Mouse (Mus musculus): Measurements from ENCODE around the gene Ehhadh. TPM values are rescaled to one million over a fixed set of nuclear protein-coding genes. Genes with fewer than 3 reads are reported as not detected.

Gene Ehhadh
- total and polyA plus RNA-seq, 3 experiments, result 0.93 to 2.9 (median 1.1) TPM

GRCm38 (mm10) chr16:21781895-21782294 is 5.7 kb downstream of the Ehhadh start:
- Histone ChIP-seq H3K4me3 (replicated peaks in 1 of 3; ENCODE audit: low read depth in 2 of 3, low read length in 2 of 3, poor library complexity in 1 of 3) (no peak overlapping the region), H3K9me3 (replicated peaks; ENCODE audit: low read length) (no peaks in the 10 kb centered on the region), H3K4me2 (ENCODE audit: insufficient read depth, low read depth, poor library complexity, severe bottlenecking) (no peak overlapping the region), H3K27ac (ENCODE audit: insufficient read depth, low read depth) (no peak overlapping the region), H3K4me1 (ENCODE audit: control insufficient read depth in 1 of 2, insufficient read depth in 2 of 2) (peaks cover 0 to 6% of the 10 kb centered on the region in 2 experiments; a peak in 2 of 4 replicates), H3K36me3 (replicated peaks in 1 of 2; ENCODE audit: control insufficient read depth in 1 of 2, insufficient read depth in 1 of 2, low read length in 1 of 2) (no peaks in the 10 kb centered on the region), H3K9ac (ENCODE audit: insufficient read depth, low read depth) (no peak overlapping the region), H3K79me2 (replicated peaks; ENCODE audit: control insufficient read depth, extremely low read depth, insufficient read depth, poor library complexity, severe bottlenecking) (no peaks in the 10 kb centered on the region), H3K27me3 (replicated peaks) (no peaks in the 10 kb centered on the region)
- dilution Hi-C loops (cut with MboI; ENCODE audit: extremely low pct_ligation_motif_present, extremely low pct_unique_long_range_greater_than_20kb, low sequenced_read_pairs), result no loop called here
- TF ChIP-seq MAZ (IDR thresholded peaks at IDR 0.05; ENCODE audit: low read depth, low read length) (no peak), ZMIZ1 (IDR thresholded peaks at IDR 0.05; ENCODE audit: low read depth, low read length) (no peak), EP300 (IDR thresholded peaks at IDR 0.05; ENCODE audit: low read length) (no peak), MYC (IDR thresholded peaks at IDR 0.05; ENCODE audit: low read depth, low read length) (no peak), NRF1 (IDR thresholded peaks at IDR 0.05; ENCODE audit: low read depth, low read length) (no peak), POLR2A (IDR thresholded peaks at IDR 0.05; ENCODE audit: low read depth, low read length) (no peak)
- in situ Hi-C loops (cut with MboI; ENCODE audit: low pct_ligation_motif_present, low pct_unique_long_range_greater_than_20kb, low sequenced_read_pairs), result no loop called here
- no peak for DNase-seq (ENCODE audit: extremely low read depth)

- H3K9me3 ChIP-seq (replicated peaks; ENCODE audit: low read length), result no peaks in the 10 kb centered on the region
- no peaks in the 10 kb centered on the region for H3K36me3 ChIP-seq (replicated peaks in 1 of 2; ENCODE audit: control insufficient read depth in 1 of 2, insufficient read depth in 1 of 2, low read length in 1 of 2)
- TF ChIP-seq ZKSCAN1 (IDR thresholded peaks at IDR 0.05; ENCODE audit: borderline replicate concordance, low read depth, low read length) (no peak), E2F4 (IDR thresholded peaks at IDR 0.05; ENCODE audit: insufficient replicate concordance, low read depth, low read length) (no peak), UBTF (IDR thresholded peaks at IDR 0.05; ENCODE audit: low read depth, low read length) (no peak), NELFE (IDR thresholded peaks at IDR 0.05; ENCODE audit: low read depth, low read length) (no peak)
- no peaks in the 10 kb centered on the region for H3K27me3 ChIP-seq (replicated peaks)
- in situ Hi-C loops (cut with MboI; ENCODE audit: low pct_ligation_motif_present, low pct_unique_long_range_greater_than_20kb, low sequenced_read_pairs) (no loop called here), dilution Hi-C loops (cut with MboI; ENCODE audit: extremely low pct_ligation_motif_present, extremely low pct_unique_long_range_greater_than_20kb, low sequenced_read_pairs) (no loop called here)
- no peak overlapping the region for H3K9ac ChIP-seq (ENCODE audit: insufficient read depth, low read depth)
- peaks cover 0 to 6% of the 10 kb centered on the region in 2 experiments; a peak in 2 of 4 replicates for H3K4me1 ChIP-seq (ENCODE audit: control insufficient read depth in 1 of 2, insufficient read depth in 2 of 2)
- no peak for DNase-seq (ENCODE audit: extremely low read depth)
- no peak overlapping the region for H3K4me3 ChIP-seq (replicated peaks in 1 of 3; ENCODE audit: low read depth in 2 of 3, low read length in 2 of 3, poor library complexity in 1 of 3)
- H3K4me2 ChIP-seq (ENCODE audit: insufficient read depth, low read depth, poor library complexity, severe bottlenecking), result no peak overlapping the region
- no peak overlapping the region for H3K27ac ChIP-seq (ENCODE audit: insufficient read depth, low read depth)
- no peaks in the 10 kb centered on the region for H3K79me2 ChIP-seq (replicated peaks; ENCODE audit: control insufficient read depth, extremely low read depth, insufficient read depth, poor library complexity, severe bottlenecking)
Observed at GRCm38 (mm10) chr16:21781277-21781676, 6.3 kb downstream of the Ehhadh start.

GRCm38 (mm10) chr16:21779149-21779548 is 8.5 kb downstream of the Ehhadh start:
- no peak for DNase-seq (ENCODE audit: extremely low read depth)
- H3K9ac ChIP-seq (ENCODE audit: insufficient read depth, low read depth), result no peak overlapping the region
- H3K4me2 ChIP-seq (ENCODE audit: insufficient read depth, low read depth, poor library complexity, severe bottlenecking), result no peak overlapping the region
- in situ Hi-C loops (cut with MboI; ENCODE audit: low pct_ligation_motif_present, low pct_unique_long_range_greater_than_20kb, low sequenced_read_pairs), result no loop called here
- H3K79me2 ChIP-seq (replicated peaks; ENCODE audit: control insufficient read depth, extremely low read depth, insufficient read depth, poor library complexity, severe bottlenecking), result no peaks in the 10 kb centered on the region
- H3K4me3 ChIP-seq (replicated peaks in 1 of 3; ENCODE audit: low read depth in 2 of 3, low read length in 2 of 3, poor library complexity in 1 of 3), result no peak overlapping the region
- peaks cover 0 to 6% of the 10 kb centered on the region in 2 experiments; a peak in 2 of 4 replicates for H3K4me1 ChIP-seq (ENCODE audit: control insufficient read depth in 1 of 2, insufficient read depth in 2 of 2)
- no peaks in the 10 kb centered on the region for H3K9me3 ChIP-seq (replicated peaks; ENCODE audit: low read length)
- H3K27ac ChIP-seq (ENCODE audit: insufficient read depth, low read depth), result no peak overlapping the region
- H3K27me3 ChIP-seq (replicated peaks), result no peaks in the 10 kb centered on the region
- no peak for TF ChIP-seq MEF2A (IDR thresholded peaks at IDR 0.05; ENCODE audit: borderline replicate concordance, low read depth, low read length)
- TF ChIP-seq RAD21 (IDR thresholded peaks at IDR 0.05; ENCODE audit: low read depth, low read length), result no peak
- TF ChIP-seq POLR2AphosphoS2 (IDR thresholded peaks at IDR 0.05; ENCODE audit: low read depth, low read length), result no peak
- TF ChIP-seq ETS1 (conservative IDR thresholded peaks at IDR 0.05; ENCODE audit: low read depth, low read length), result no peak
- TF ChIP-seq USF1 (IDR thresholded peaks at IDR 0.05; ENCODE audit: low read depth, low read length), result no peak
- TF ChIP-seq ZKSCAN1 (IDR thresholded peaks at IDR 0.05; ENCODE audit: borderline replicate concordance, low read depth, low read length), result no peak
- TF ChIP-seq BHLHE40 (IDR thresholded peaks at IDR 0.05; ENCODE audit: low read depth, low read length), result no peak
- no peak for TF ChIP-seq ELF1 (IDR thresholded peaks at IDR 0.05; ENCODE audit: low read depth, low read length)
- no peak for TF ChIP-seq SIN3A (IDR thresholded peaks at IDR 0.05; ENCODE audit: low read length)
- TF ChIP-seq TBP (conservative IDR thresholded peaks at IDR 0.05; ENCODE audit: low read depth, low read length), result no peak
- no peak for TF ChIP-seq HCFC1 (IDR thresholded peaks at IDR 0.05; ENCODE audit: low read depth, low read length)
- TF ChIP-seq PAX5 (IDR thresholded peaks at IDR 0.05; ENCODE audit: low read length), result no peak
- TF ChIP-seq USF2 (conservative IDR thresholded peaks at IDR 0.05; ENCODE audit: low read depth, low read length), result no peak
- TF ChIP-seq CHD1 (IDR thresholded peaks at IDR 0.05; ENCODE audit: low read depth, low read length), result no peak
- no peak for TF ChIP-seq MAZ (IDR thresholded peaks at IDR 0.05; ENCODE audit: low read depth, low read length)
- TF ChIP-seq ZC3H11A (IDR thresholded peaks at IDR 0.05; ENCODE audit: low read depth, low read length), result no peak
- TF ChIP-seq ZMIZ1 (IDR thresholded peaks at IDR 0.05; ENCODE audit: low read depth, low read length), result no peak
- H3K36me3 ChIP-seq (replicated peaks in 1 of 2; ENCODE audit: control insufficient read depth in 1 of 2, insufficient read depth in 1 of 2, low read length in 1 of 2), result no peaks in the 10 kb centered on the region
- dilution Hi-C loops (cut with MboI; ENCODE audit: extremely low pct_ligation_motif_present, extremely low pct_unique_long_range_greater_than_20kb, low sequenced_read_pairs), result no loop called here
